Mouse (Mus musculus): ENCODE measurements around the gene Hyal2. TPM values are rescaled to one million over a fixed set of nuclear protein-coding genes. Genes with fewer than 3 reads are reported as not detected.

Hyal2 gene
- polyA plus RNA-seq (2012; rRNA removed): 19.0 and 20.3 TPM in 2 replicates

GRCm38 (mm10) chr9:107567702-107568319 is at the start of gene Hyal2:
Hyal2 (plus strand) TSS chr9:107567945.

GRCm38 (mm10) chr9:107533791-107534407 is 33.8 kb upstream of the Hyal2 start, which contains the start of gene Tmem115:
Tmem115 (plus strand) TSS chr9:107533945.

GRCm38 (mm10) chr9:107541474-107542351 is 26.0 kb upstream of the Hyal2 start, which contains the start of the genes Cyb561d2 and Nprl2:
Cyb561d2 (minus strand) TSS chr9:107542193.
Nprl2 (plus strand) TSS chr9:107542226.

GRCm38 (mm10) chr9:107547026-107547425 is 20.7 kb upstream of the Hyal2 start, which contains the start of gene Zmynd10:
Zmynd10 (plus strand) TSS chr9:107547298.

GRCm38 (mm10) chr9:107551117-107551889 is 16.4 kb upstream of the Hyal2 start, which contains the start of gene Rassf1:
Rassf1 (plus strand) TSS chr9:107551555.

GRCm38 (mm10) chr9:107563029-107563581 is 4.6 kb upstream of the Hyal2 start, which contains the start of gene Tusc2:
Tusc2 (plus strand) TSS chr9:107563255.

GRCm38 (mm10) chr9:107576357-107577107 is 8.8 kb downstream of the Hyal2 start, which contains the start of gene Hyal1:
Hyal1 (plus strand) TSS chr9:107576927.

GRCm38 (mm10) chr9:107578587-107578986 is 10.8 kb downstream of the Hyal2 start, which contains the start of gene Naa80:
Naa80 (plus strand) TSS chr9:107578887.

GRCm38 (mm10) chr9:107580501-107581317 is 13.0 kb downstream of the Hyal2 start, which contains the start of gene Hyal3:
Hyal3 (plus strand) TSS chr9:107580818.

GRCm38 (mm10) chr9:107586974-107587832 is 19.5 kb downstream of the Hyal2 start, which contains the start of gene Ifrd2:
Ifrd2 (plus strand) TSS chr9:107587642.

GRCm38 (mm10) chr9:107608741-107609432 is 41.1 kb downstream of the Hyal2 start, which contains the start of gene Sema3b:
Sema3b (minus strand) TSS chr9:107609229.

Other genes with a start within 250 kb of the Hyal2 start
- gene Hemk1, start 229.6 kb upstream of the Hyal2 start, polyA plus RNA-seq (2012; rRNA removed): 2.7 and 3.2 TPM in 2 replicates
- 0.07 and 0.10 TPM in 2 replicates for gene 6430571L13Rik, start 227.3 kb upstream of the Hyal2 start, polyA plus RNA-seq (2012; rRNA removed)
- 0.02 and 0.03 TPM in 2 replicates for gene Cacna2d2, start 168.3 kb upstream of the Hyal2 start, polyA plus RNA-seq (2012; rRNA removed)
- gene Tmem115, start 34.0 kb upstream of the Hyal2 start, polyA plus RNA-seq (2012; rRNA removed): 6.5 and 7.8 TPM in 2 replicates
- 9.6 and 9.8 TPM in 2 replicates for gene Cyb561d2, start 25.8 kb upstream of the Hyal2 start, polyA plus RNA-seq (2012; rRNA removed)
- 9.9 and 10.8 TPM in 2 replicates for gene Nprl2, start 25.7 kb upstream of the Hyal2 start, polyA plus RNA-seq (2012; rRNA removed)
- 0.14 and 0.29 TPM in 2 replicates for gene Zmynd10, start 20.6 kb upstream of the Hyal2 start, polyA plus RNA-seq (2012; rRNA removed)
- gene Rassf1, start 16.4 kb upstream of the Hyal2 start, polyA plus RNA-seq (2012; rRNA removed): 14.2 and 15.7 TPM in 2 replicates
- gene Tusc2, start 4.7 kb upstream of the Hyal2 start, polyA plus RNA-seq (2012; rRNA removed): 19.4 and 22.3 TPM in 2 replicates
- gene Hyal1, start 9.0 kb downstream of the Hyal2 start, polyA plus RNA-seq (2012; rRNA removed): 1.1 and 1.3 TPM in 2 replicates
- 9.6 and 12.1 TPM in 2 replicates for gene Naa80, start 10.9 kb downstream of the Hyal2 start, polyA plus RNA-seq (2012; rRNA removed)
- gene Hyal3, start 12.9 kb downstream of the Hyal2 start, polyA plus RNA-seq (2012; rRNA removed): 0.44 and 0.53 TPM in 2 replicates
- 117 and 130 TPM in 2 replicates for gene Ifrd2, start 19.7 kb downstream of the Hyal2 start, polyA plus RNA-seq (2012; rRNA removed)
- 0.17 and 0.54 TPM in 2 replicates for gene Sema3b, start 41.3 kb downstream of the Hyal2 start, polyA plus RNA-seq (2012; rRNA removed)
- gene Gnai2, start 67.4 kb downstream of the Hyal2 start, polyA plus RNA-seq (2012; rRNA removed): 115 and 121 TPM in 2 replicates
- 16.5 and 19.2 TPM in 2 replicates for gene Slc38a3, start 101.6 kb downstream of the Hyal2 start, polyA plus RNA-seq (2012; rRNA removed)
- 0.02 TPM in 1 of 2 replicates, not detected in the other for gene Gnat1, start 111.8 kb downstream of the Hyal2 start, polyA plus RNA-seq (2012; rRNA removed)
- gene Sema3f, start 142.5 kb downstream of the Hyal2 start, polyA plus RNA-seq (2012; rRNA removed): 2.7 and 2.8 TPM in 2 replicates
- 38.0 and 39.9 TPM in 2 replicates for gene Rbm5, start 203.1 kb downstream of the Hyal2 start, polyA plus RNA-seq (2012; rRNA removed)